Mouse (Mus musculus) heart, embryonic 15.5 days (tissue): ENCODE results near the gene Mycl. TPM values are rescaled to one million over a fixed set of nuclear protein-coding genes. Genes with fewer than 3 reads are reported as not detected.
"Not testable (repeated sequence)": the region's sequence is repeated elsewhere in the genome, so short reads cannot be mapped to it uniquely, and the experiment has no call there.

Source experiments
- ATAC-seq: fragments of 200-750 bp; cut with Nextera tagmentation; replicated peaks from 2 replicates; pipeline ENCODE4 v1.8.0; 2017; ENCODE audit warnings: low read depth, moderate TSS enrichment; ENCODE audit not compliant: insufficient number of reproducible peaks, insufficient read depth, low FRiP score
- H3K27ac ChIP-seq: fragments of 300-500 bp; sonication (generic); 2 replicates; pipeline ENCODE4 v1.5.1; 2015; ENCODE audit warnings: mild to moderate bottlenecking, inconsistent platforms
- H3K27me3 ChIP-seq: fragments of 300-500 bp; sonication (generic); 2 replicates; pipeline ENCODE4 v1.6.1; 2015; ENCODE audit warnings: inconsistent platforms
- H3K36me3 ChIP-seq: fragments of 300-500 bp; sonication (generic); 2 replicates; pipeline ENCODE4 v1.6.1; 2015; ENCODE audit warnings: mild to moderate bottlenecking, inconsistent platforms
- H3K4me1 ChIP-seq: fragments of 300-500 bp; sonication (generic); replicated peaks from 2 replicates; pipeline ENCODE4 v1.6.1; 2015; ENCODE audit warnings: inconsistent platforms
- H3K4me2 ChIP-seq: fragments of 300-500 bp; sonication (generic); 2 replicates; pipeline ENCODE4 v1.6.1; 2015; ENCODE audit warnings: inconsistent platforms, mild to moderate bottlenecking, moderate library complexity
- H3K4me3 ChIP-seq: fragments of 300-500 bp; sonication (generic); 2 replicates; pipeline ENCODE4 v1.5.1; 2015; ENCODE audit warnings: mild to moderate bottlenecking, inconsistent platforms
- H3K9ac ChIP-seq: fragments of 300-500 bp; sonication (generic); 2 replicates; pipeline ENCODE4 v1.6.1; 2015; ENCODE audit warnings: mild to moderate bottlenecking, inconsistent platforms
- H3K9me3 ChIP-seq: fragments of 300-500 bp; sonication (generic); replicated peaks from 2 replicates; pipeline ENCODE4 v1.6.1; 2016; ENCODE audit warnings: inconsistent platforms
- WGBS: fragments of 180-500 bp; shearing (Covaris S2); methylation state at CpG from one replicate; pipeline ENCODE4 v1.1.7; 2015; ENCODE audit warnings: mixed read lengths; 5-methylcytosine and 5-hydroxymethylcytosine counted together
- polyA plus RNA-seq: library from polyadenylated mRNA; unstranded; fragments of >200 nt; fragmentation: Nextera tagmentation; extraction: Ambion mirVana; gene quantifications from 2 replicates; pipeline ENCODE4 v1.2.1, GENCODE M21; 2015

The Mycl gene
- polyA plus RNA-seq, 1 experiment from 2014 or later: 0.77 TPM

DNA sequence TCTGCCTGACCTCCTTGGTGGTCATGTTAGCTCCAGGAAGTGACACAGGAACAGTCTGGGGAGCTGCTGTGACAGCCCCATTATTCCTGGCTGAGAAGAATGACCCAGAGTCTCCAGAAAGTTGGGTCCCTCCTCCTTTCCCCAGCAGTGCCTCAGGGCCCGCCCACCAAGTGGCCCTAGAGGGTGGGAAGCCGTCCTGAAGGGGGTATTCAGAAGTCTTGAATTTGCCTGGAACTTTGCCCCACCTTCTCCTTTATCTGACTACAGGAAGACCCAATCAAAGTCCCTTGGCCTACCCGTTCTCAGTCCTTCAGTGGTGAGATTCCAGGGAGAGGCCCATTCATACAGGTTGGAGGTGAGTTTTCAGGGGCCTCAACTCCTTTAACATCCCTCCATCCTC is 13.5 kb upstream of the Mycl start:
- Histone ChIP-seq H3K4me2 (no peak overlapping the region), H3K27me3 (peaks cover 29% of the 10 kb centered on the region), H3K27ac (no peak overlapping the region), H3K9me3 (no peaks in the 10 kb centered on the region), H3K4me3 (no peak overlapping the region), H3K36me3 (no peaks in the 10 kb centered on the region), H3K4me1 (0 out of 2 replicates have a peak, but pooled peaks cover 6% of the 10 kb centered on the region), H3K9ac (no peak overlapping the region)
- no peak for ATAC-seq
- 48% methylated on average over 3 of the region's 3 CpGs for WGBS

DNA sequence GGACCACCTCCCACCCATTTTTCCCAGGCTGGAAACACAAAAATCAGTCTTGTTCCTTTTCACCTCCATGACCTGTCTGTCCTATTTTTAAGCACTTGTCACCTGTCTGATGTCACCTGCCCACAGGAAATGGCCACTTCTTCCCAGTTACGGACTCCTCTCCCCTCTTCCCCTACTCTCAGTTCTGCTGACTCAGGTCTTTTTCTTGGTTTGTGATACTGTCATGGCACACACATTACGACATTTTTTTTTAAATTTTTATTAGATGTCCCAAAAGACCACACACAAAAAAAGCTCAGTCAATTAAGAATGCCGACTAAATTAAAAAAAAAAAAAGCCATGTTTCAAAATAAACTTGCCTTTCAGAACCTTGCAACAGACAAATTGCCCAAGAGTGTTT is 12.9 kb upstream of the Mycl start:
- peaks cover 26% of the 10 kb centered on the region for H3K27me3 ChIP-seq
- H3K27ac ChIP-seq: no peak overlapping the region
- H3K4me3 ChIP-seq: no peak overlapping the region
- no peak overlapping the region for H3K4me2 ChIP-seq
- no peaks in the 10 kb centered on the region for H3K9me3 ChIP-seq
- WGBS: 64% methylated on average over 3 of the region's 3 CpGs
- no peak for ATAC-seq
- H3K4me1 ChIP-seq: peaks cover 8% of the 10 kb centered on the region; the same call in 1 of the 2 replicates
- H3K9ac ChIP-seq: no peak overlapping the region
- H3K36me3 ChIP-seq: no peaks in the 10 kb centered on the region

DNA sequence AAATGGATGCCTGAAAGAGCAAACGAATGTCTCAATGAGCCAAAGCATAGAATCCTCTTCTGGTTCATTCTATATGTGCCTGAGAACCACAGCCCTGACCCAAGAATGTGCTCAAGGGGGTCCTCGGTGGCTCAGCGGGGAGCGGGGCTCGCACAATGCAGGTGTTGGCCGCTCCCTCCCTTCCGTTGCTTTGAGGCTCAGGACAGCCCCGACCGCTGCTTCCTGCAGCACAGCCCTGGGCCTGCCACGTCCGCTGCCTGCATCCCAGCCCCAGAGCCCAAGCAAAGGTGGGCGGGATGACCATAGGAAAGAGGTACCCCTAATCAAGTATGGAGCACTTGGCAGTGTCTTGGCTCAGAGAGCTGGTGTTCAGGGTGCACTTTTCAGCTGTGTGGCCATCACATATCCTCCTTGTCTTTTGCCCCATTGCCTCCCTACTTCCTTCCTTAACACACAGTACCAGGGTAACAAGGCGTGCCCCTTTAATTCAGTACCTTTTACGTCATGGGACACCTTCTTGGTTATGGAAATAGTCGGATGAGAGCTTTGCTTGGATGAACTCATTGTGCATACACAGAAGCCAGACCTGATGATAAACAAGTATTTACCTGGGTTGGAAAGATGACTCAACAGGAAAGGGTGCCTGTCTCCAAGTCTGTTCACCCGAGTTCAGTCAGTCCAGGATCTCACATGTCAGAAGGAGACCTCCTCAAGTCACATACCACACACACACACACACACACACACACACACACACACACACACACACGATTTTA is 11.8 kb upstream of the Mycl start:
- Histone ChIP-seq H3K36me3 (no peaks in the 10 kb centered on the region), H3K27ac (no peak overlapping the region), H3K9me3 (no peaks in the 10 kb centered on the region), H3K9ac (no peak overlapping the region), H3K4me3 (peak overlapping the region; percentile 17; the same call in 1 of the 2 replicates), H3K27me3 (peaks cover 26% of the 10 kb centered on the region), H3K4me1 (peaks cover 9% of the 10 kb centered on the region; the same call in 1 of the 2 replicates), H3K4me2 (peak overlapping the region; percentile 35)
- WGBS: 26% methylated on average over 17 of the region's 17 CpGs
- no peak for ATAC-seq

DNA sequence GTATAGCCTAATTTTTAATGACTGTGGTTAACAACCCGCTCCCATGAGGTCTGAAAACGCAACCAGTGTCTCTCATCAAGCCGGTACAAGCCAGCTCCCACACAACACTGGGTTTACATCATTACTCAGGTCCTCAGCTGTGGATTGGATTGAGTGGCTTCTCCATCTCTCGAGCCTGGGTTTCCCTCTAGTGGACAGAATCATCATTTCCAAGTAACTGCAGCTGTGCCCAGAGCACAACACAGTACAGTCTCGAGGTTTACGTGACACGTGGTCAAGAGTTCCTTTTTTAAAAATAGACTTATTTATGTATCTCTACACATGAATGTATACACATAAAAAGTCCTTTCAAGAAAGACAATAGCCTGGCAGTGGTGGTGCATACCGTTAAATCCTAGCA is 10.3 kb upstream of the Mycl start:
- WGBS: 34% methylated on average over 8 of the region's 8 CpGs
- Histone ChIP-seq H3K9ac (no peak overlapping the region), H3K27ac (no peak overlapping the region), H3K27me3 (peaks cover 26% of the 10 kb centered on the region), H3K9me3 (no peaks in the 10 kb centered on the region), H3K4me1 (peaks cover 9% of the 10 kb centered on the region; the same call in 1 of the 2 replicates), H3K36me3 (no peaks in the 10 kb centered on the region), H3K4me2 (no peak overlapping the region), H3K4me3 (no peak overlapping the region)
- ATAC-seq: peak; percentile 69

DNA sequence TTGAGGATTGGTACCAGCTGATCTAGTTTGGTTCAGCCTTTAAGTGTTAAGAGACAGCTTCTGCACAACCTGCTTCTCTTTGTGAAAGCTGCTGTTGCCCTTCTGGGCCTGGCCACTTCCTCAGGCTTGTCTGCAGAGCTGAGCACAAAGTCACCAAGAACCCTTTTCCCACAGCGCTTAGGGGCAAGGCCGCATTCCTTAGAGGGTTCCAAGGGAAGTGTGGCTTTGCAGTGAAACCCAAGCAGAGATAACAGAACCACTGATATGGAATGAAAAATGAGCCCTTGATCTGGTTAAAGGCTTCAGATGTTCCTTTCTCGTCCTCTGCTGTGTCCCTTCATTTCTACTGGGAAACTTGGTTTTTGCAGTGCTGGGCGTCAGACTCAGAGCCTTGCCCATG is 8.0 kb upstream of the Mycl start:
- H3K4me3 ChIP-seq: no peak overlapping the region
- no peak overlapping the region for H3K9ac ChIP-seq
- H3K4me2 ChIP-seq: no peak overlapping the region
- peaks cover 21% of the 10 kb centered on the region for H3K27me3 ChIP-seq
- WGBS: 36% methylated on average over 4 of the region's 4 CpGs
- H3K4me1 ChIP-seq: peaks cover 6% of the 10 kb centered on the region; the same call in 1 of the 2 replicates
- H3K36me3 ChIP-seq: no peaks in the 10 kb centered on the region
- H3K27ac ChIP-seq: no peak overlapping the region
- ATAC-seq: no peak
- H3K9me3 ChIP-seq: no peaks in the 10 kb centered on the region

DNA sequence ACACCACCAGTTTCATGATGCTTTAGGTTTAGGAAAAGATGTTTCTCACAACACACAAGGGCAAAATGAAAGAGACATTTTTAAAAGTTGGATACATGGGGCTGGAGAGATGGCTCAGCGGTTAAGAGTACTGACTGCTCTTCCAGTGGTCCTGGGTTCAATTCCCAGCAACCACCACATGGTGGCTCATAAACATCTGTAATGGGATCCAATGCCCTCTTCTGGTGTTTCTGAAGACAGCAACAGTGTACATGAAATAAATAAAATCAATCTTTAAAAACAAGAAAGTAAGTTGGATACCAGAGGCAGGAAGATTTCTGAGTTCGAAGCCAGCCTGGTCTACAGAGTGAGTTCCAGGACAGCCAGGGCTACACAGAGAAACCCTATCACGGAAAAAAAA is 7.4 kb upstream of the Mycl start:
- H3K27ac ChIP-seq, H3K36me3 ChIP-seq, H3K9ac ChIP-seq, H3K4me1 ChIP-seq, H3K4me2 ChIP-seq, H3K9me3 ChIP-seq, H3K4me3 ChIP-seq, ATAC-seq: not testable (repeated sequence)
- peaks cover 19% of the 10 kb centered on the region for H3K27me3 ChIP-seq
- WGBS: 42% methylated on average over 3 of the region's 3 CpGs

DNA sequence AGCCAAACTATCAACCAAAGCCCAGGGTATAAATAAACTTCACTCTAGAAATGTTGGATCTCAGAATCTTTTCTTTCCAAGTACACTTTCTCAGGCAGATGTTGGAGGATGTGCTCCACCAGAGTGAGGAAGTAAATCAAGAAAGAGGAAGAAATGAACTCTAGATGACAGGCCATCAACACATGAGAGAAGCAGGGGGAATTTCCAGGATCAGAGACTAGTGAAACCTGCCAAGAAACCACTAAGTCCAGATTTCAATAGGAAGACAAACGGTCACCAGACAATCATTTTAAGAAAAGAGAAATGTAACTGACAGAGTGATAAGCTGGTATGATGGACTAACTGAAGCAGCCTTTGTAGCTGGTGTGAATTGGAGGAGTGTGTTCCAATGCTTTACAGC is 4.3 kb upstream of the Mycl start:
- Histone ChIP-seq H3K27ac (no peak overlapping the region), H3K4me3 (no peak overlapping the region), H3K36me3 (no peaks in the 10 kb centered on the region), H3K27me3 (peaks cover 16% of the 10 kb centered on the region), H3K9me3 (no peaks in the 10 kb centered on the region), H3K4me2 (no peak overlapping the region), H3K9ac (no peak overlapping the region), H3K4me1 (peaks cover 14% of the 10 kb centered on the region)
- no peak for ATAC-seq
- 55% methylated on average over 1 of the region's 1 CpGs for WGBS

DNA sequence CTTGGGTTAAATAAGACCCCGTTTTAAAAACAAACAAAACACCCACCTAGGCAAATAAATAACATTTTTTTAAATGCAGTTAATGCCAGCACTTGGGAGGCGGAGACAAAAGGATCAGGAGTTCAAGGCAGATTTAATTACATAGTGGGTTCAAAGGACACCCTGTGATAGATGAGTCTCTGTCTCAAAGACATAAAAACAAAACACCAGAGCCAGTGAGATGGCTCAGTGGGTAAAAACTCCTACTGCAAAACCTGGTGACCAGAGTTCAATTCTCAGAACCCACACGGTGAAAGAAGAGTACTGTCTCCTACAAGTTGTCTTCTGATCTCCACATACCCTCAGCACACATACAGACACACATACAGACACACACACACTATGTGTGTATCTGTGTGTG is 3.2 kb upstream of the Mycl start:
- Histone ChIP-seq H3K27ac (no peak overlapping the region), H3K9ac (no peak overlapping the region), H3K4me1 (peaks cover 22% of the 10 kb centered on the region), H3K36me3 (no peaks in the 10 kb centered on the region), H3K27me3 (peaks cover 25% of the 10 kb centered on the region), H3K9me3 (no peaks in the 10 kb centered on the region), H3K4me3 (no peak overlapping the region), H3K4me2 (no peak overlapping the region)
- no peak for ATAC-seq
- WGBS: 65% methylated on average over 3 of the region's 3 CpGs

DNA sequence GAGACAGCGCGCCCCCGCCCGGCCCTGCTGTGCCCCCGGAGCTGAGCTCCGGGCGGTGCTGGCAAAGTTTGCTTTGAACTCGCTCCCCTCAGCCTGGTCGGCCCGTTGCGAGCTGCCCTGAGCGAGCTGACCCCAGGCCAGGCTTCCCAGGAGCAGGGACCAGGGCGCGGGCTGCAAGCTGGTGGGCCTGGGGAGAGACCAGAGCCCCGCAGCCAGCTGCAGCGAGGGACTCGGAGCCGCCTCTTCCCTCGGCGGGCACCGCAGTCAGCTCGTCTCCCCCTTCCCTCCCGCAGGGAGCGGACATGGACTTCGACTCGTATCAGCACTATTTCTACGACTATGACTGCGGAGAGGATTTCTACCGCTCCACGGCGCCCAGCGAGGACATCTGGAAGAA is 767 bp downstream of the Mycl start:
- no peak overlapping the region for H3K27ac ChIP-seq

DNA sequence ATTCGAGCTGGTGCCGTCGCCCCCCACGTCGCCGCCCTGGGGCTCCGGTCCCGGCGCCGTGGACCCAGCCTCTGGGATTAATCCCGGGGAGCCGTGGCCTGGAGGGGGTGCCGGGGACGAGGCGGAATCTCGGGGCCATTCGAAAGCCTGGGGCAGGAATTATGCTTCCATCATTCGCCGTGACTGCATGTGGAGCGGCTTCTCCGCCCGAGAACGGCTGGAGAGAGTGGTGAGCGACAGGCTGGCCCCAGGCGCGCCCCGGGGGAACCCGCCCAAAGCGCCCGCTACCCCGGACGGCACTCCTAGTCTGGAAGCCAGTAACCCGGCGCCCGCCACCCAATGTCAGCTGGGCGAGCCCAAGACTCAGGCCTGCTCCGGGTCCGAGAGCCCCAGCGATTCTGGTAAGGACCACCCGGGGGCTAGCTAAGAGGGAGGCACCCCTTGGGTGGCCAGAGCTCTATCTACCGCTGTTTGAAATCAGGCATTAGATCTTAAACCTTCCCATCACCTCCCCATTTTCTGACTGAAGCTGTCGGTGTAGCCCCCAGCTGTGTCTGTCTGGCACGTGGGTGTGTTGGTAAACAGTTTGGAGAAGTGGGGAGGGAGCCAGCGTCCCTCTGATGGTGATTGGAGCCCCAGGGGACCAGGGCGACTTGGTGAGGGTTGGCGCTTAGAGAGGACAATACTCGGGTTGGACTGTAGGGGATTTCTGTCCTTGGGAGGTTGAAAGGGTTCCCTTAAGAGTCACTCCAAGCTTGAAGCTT is 1.3 kb downstream of the Mycl start:
- peak; percentile 5; the same call in 1 of the 2 replicates for ATAC-seq
- H3K27ac ChIP-seq: no peak overlapping the region

More for the DNA sequence above, 767 bp downstream of the Mycl start:
- H3K4me2 ChIP-seq: peak overlapping the region; percentile 100
- no peaks in the 10 kb centered on the region for H3K36me3 ChIP-seq
- peaks cover 21% of the 10 kb centered on the region for H3K4me1 ChIP-seq
- H3K27me3 ChIP-seq: peaks cover 65% of the 10 kb centered on the region
- peak overlapping the region; percentile 71 for H3K4me3 ChIP-seq
- WGBS: under 1% methylated on average over 27 of the region's 32 CpGs
- peak overlapping the region; percentile 59 for H3K9ac ChIP-seq
- ATAC-seq: peak; percentile 15; the same call in 1 of the 2 replicates
- no peaks in the 10 kb centered on the region for H3K9me3 ChIP-seq

DNA sequence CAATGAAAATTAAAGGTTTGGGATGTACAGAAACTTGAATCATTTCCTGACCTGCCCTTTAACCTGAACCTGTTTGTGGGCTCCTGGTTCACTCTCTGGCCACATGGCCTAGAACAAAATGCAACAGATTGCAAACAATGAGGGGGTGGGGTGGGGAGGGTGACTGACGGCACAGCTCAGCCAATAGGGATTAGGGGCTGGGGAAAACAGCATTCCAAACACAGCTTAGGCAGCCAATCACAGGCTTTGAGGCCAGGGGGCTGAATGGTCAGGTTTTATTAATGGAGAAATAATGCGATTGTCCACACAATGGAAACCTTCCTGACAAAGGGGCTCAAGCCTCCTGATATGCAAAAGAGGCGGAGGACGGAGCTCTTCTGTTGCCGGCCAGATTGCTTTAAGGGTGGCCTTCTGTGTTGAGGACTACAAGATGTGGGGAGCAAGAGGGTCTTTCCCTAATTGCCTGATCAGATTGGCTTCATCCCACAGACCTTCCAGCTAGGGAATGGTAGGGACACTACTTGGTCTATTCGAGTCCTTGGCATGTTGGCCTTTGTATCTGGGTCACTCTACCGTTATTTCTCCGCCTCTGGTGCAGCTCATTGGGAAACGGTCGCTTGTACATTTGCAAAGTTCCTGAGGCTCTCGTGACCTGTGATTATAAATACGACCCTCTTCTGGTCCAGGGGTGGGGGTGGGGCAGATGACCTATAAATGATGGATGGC is 3.2 kb downstream of the Mycl start:
- Histone ChIP-seq H3K9ac (no peak overlapping the region), H3K9me3 (no peaks in the 10 kb centered on the region), H3K4me1 (peaks cover 21% of the 10 kb centered on the region), H3K36me3 (no peaks in the 10 kb centered on the region), H3K4me3 (no peak overlapping the region), H3K27me3 (peaks cover 72% of the 10 kb centered on the region), H3K27ac (no peak overlapping the region), H3K4me2 (no peak overlapping the region)
- WGBS: 26% methylated on average over 12 of the region's 12 CpGs
- no peak for ATAC-seq

More for the DNA sequence above, 1.3 kb downstream of the Mycl start:
- H3K4me3 ChIP-seq: peak overlapping the region; percentile 71
- WGBS: 1% methylated on average over 47 of the region's 47 CpGs
- peak overlapping the region; percentile 100 for H3K4me2 ChIP-seq
- H3K36me3 ChIP-seq: no peaks in the 10 kb centered on the region
- H3K9me3 ChIP-seq: no peaks in the 10 kb centered on the region
- H3K9ac ChIP-seq: peak overlapping the region; percentile 59
- peaks cover 21% of the 10 kb centered on the region for H3K4me1 ChIP-seq
- peaks cover 70% of the 10 kb centered on the region for H3K27me3 ChIP-seq
